Mouse (Mus musculus) limb, embryonic 13.5 days (tissue): ENCODE data around the gene Dach1. TPM values are rescaled to one million over a fixed set of nuclear protein-coding genes. Genes with fewer than 3 reads are reported as not detected.

Experiments
- ATAC-seq: fragments of 200-750 bp; cut with Nextera tagmentation; 2 replicates; pipeline ENCODE4 v1.8.0; 2017; ENCODE audit warnings: low read depth, moderate number of reproducible peaks, moderate TSS enrichment; ENCODE audit not compliant: low FRiP score
- H3K27ac ChIP-seq: fragments of 300-500 bp; sonication (generic); 2 replicates; pipeline ENCODE4 v1.5.1; 2015; ENCODE audit warnings: inconsistent platforms, mild to moderate bottlenecking, moderate library complexity
- H3K27me3 ChIP-seq: fragments of 300-500 bp; sonication (generic); 2 replicates; pipeline ENCODE4 v1.6.1; 2015; ENCODE audit warnings: mild to moderate bottlenecking, inconsistent platforms
- H3K36me3 ChIP-seq: fragments of 300-500 bp; sonication (generic); 2 replicates; pipeline ENCODE4 v1.6.1; 2015; ENCODE audit warnings: inconsistent platforms, mild to moderate bottlenecking, moderate library complexity
- H3K4me1 ChIP-seq: fragments of 300-500 bp; sonication (generic); 2 replicates; pipeline ENCODE4 v1.6.1; 2015; ENCODE audit warnings: inconsistent platforms
- H3K4me2 ChIP-seq: fragments of 300-500 bp; sonication (generic); replicated peaks from 2 replicates; pipeline ENCODE4 v1.6.1; 2015; ENCODE audit warnings: inconsistent platforms, mild to moderate bottlenecking, moderate library complexity
- H3K4me3 ChIP-seq: fragments of 300-500 bp; sonication (generic); 2 replicates; pipeline ENCODE4 v1.5.1; 2015; ENCODE audit warnings: moderate library complexity, mild to moderate bottlenecking, inconsistent platforms
- H3K9ac ChIP-seq: fragments of 300-500 bp; sonication (generic); 2 replicates; pipeline ENCODE4 v1.6.1; 2015; ENCODE audit warnings: mild to moderate bottlenecking, inconsistent platforms
- H3K9me3 ChIP-seq: fragments of 300-500 bp; sonication (generic); 2 replicates; pipeline ENCODE4 v1.6.1; 2016; ENCODE audit warnings: inconsistent platforms
- WGBS: fragments of 180-500 bp; shearing (Covaris S2); methylation state at CpG from one replicate; pipeline ENCODE4 v1.1.7; 2015; 5-methylcytosine and 5-hydroxymethylcytosine counted together
- polyA plus RNA-seq: library from polyadenylated mRNA; unstranded; fragments of >200 nt; fragmentation: Nextera tagmentation; extraction: Ambion mirVana; gene quantifications from 2 replicates; pipeline ENCODE4 v1.2.1, GENCODE M21; 2015

The Dach1 gene
- polyA plus RNA-seq: 10.8 and 11.5 TPM in 2 replicates

- peak; percentile 79 for ATAC-seq
- Histone ChIP-seq H3K36me3 (no peaks in the 10 kb centered on the region), H3K27ac (peak within 1 kb of the TSS; percentile 93), H3K9me3 (no peaks in the 10 kb centered on the region), H3K4me2 (peak within 1 kb of the TSS; percentile 83), H3K4me3 (peak within 1 kb of the TSS; percentile 82), H3K4me1 (peaks cover 21% of the 10 kb centered on the region), H3K9ac (peak within 1 kb of the TSS; percentile 93), H3K27me3 (no peaks in the 10 kb centered on the region)
- WGBS: under 1% methylated on average over 28 of the region's 32 CpGs
Measured at GRCm38 (mm10) chr14:98169421-98170076, at the start of gene Dach1. Dach1 (minus strand) TSS chr14:98169765.

GRCm38 (mm10) chr14:98200089-98200488, 30.5 kb upstream of the Dach1 start:
- Histone ChIP-seq H3K27ac (no peak overlapping the region), H3K4me2 (no peak overlapping the region), H3K4me3 (no peak overlapping the region), H3K9me3 (no peaks in the 10 kb centered on the region), H3K27me3 (no peaks in the 10 kb centered on the region), H3K9ac (no peak overlapping the region), H3K36me3 (no peaks in the 10 kb centered on the region), H3K4me1 (no peaks in the 10 kb centered on the region)
- ATAC-seq: no peak
- 90% methylated on average over 3 of the region's 3 CpGs for WGBS

- H3K4me2 ChIP-seq: 0 out of 2 replicates have a peak overlapping the region, but pooled peaks have one; percentile 10
- ATAC-seq: no peak
- no peak overlapping the region for H3K27ac ChIP-seq
- no peaks in the 10 kb centered on the region for H3K36me3 ChIP-seq
- H3K9ac ChIP-seq: no peak overlapping the region
- WGBS: 0% methylated on average over 1 of the region's 1 CpGs
- no peak overlapping the region for H3K4me3 ChIP-seq
- no peaks in the 10 kb centered on the region for H3K9me3 ChIP-seq
- 0 out of 2 replicates have a peak, but pooled peaks cover 2% of the 10 kb centered on the region for H3K4me1 ChIP-seq
- no peaks in the 10 kb centered on the region for H3K27me3 ChIP-seq
Measured at GRCm38 (mm10) chr14:98181545-98181944, 12.0 kb upstream of the Dach1 start.

- Histone ChIP-seq H3K9me3 (no peaks in the 10 kb centered on the region), H3K9ac (no peak overlapping the region), H3K36me3 (no peaks in the 10 kb centered on the region), H3K27me3 (no peaks in the 10 kb centered on the region), H3K4me2 (no peak overlapping the region), H3K4me3 (no peak overlapping the region), H3K4me1 (peaks cover 15% of the 10 kb centered on the region), H3K27ac (no peak overlapping the region)
- ATAC-seq: no peak
- 28% methylated on average over 2 of the region's 2 CpGs for WGBS
Measured at GRCm38 (mm10) chr14:98173831-98174230, 4.3 kb upstream of the Dach1 start.

- 7% methylated on average over 5 of the region's 5 CpGs for WGBS
- H3K36me3 ChIP-seq: no peaks in the 10 kb centered on the region
- H3K4me2 ChIP-seq: peak overlapping the region; percentile 42
- no peak overlapping the region for H3K9ac ChIP-seq
- no peaks in the 10 kb centered on the region for H3K9me3 ChIP-seq
- no peak overlapping the region for H3K4me3 ChIP-seq
- no peak overlapping the region for H3K27ac ChIP-seq
- no peak for ATAC-seq
- no peaks in the 10 kb centered on the region for H3K27me3 ChIP-seq
- peaks cover 15% of the 10 kb centered on the region for H3K4me1 ChIP-seq
Measured at GRCm38 (mm10) chr14:98172394-98172905, 2.9 kb upstream of the Dach1 start.

GRCm38 (mm10) chr14:98171861-98172260, 2.3 kb upstream of the Dach1 start:
- WGBS: 15% methylated on average over 5 of the region's 5 CpGs
- H3K4me3 ChIP-seq: no peak overlapping the region
- peak overlapping the region; percentile 46 for H3K4me2 ChIP-seq

GRCm38 (mm10) chr14:98168908-98169401, 610 bp downstream of the Dach1 start:
- H3K9ac ChIP-seq: peak overlapping the region; percentile 93
- H3K4me2 ChIP-seq: peak overlapping the region; percentile 83
- peaks cover 21% of the 10 kb centered on the region for H3K4me1 ChIP-seq
- H3K27me3 ChIP-seq: no peaks in the 10 kb centered on the region
- H3K36me3 ChIP-seq: no peaks in the 10 kb centered on the region
- H3K9me3 ChIP-seq: no peaks in the 10 kb centered on the region
- ATAC-seq: peak; percentile 12; the same call in 1 of the 2 replicates
- peak overlapping the region; percentile 82 for H3K4me3 ChIP-seq
- under 1% methylated on average over 45 of the region's 45 CpGs for WGBS
- H3K27ac ChIP-seq: peak overlapping the region; percentile 93

More at GRCm38 (mm10) chr14:98171861-98172260, 2.3 kb upstream of the Dach1 start:
- H3K27me3 ChIP-seq: no peaks in the 10 kb centered on the region
- H3K4me1 ChIP-seq: peaks cover 17% of the 10 kb centered on the region
- H3K27ac ChIP-seq: no peak overlapping the region
- H3K36me3 ChIP-seq: no peaks in the 10 kb centered on the region
- no peaks in the 10 kb centered on the region for H3K9me3 ChIP-seq
- ATAC-seq: no peak
- H3K9ac ChIP-seq: no peak overlapping the region

GRCm38 (mm10) chr14:98168039-98168907, 1.3 kb downstream of the Dach1 start:
- Histone ChIP-seq H3K9ac (peak overlapping the region; percentile 93), H3K9me3 (no peaks in the 10 kb centered on the region), H3K4me2 (peak overlapping the region; percentile 83), H3K4me1 (peaks cover 21% of the 10 kb centered on the region), H3K27me3 (no peaks in the 10 kb centered on the region), H3K4me3 (peak overlapping the region; percentile 82), H3K27ac (peak overlapping the region; percentile 93), H3K36me3 (no peaks in the 10 kb centered on the region)
- 0% methylated on average over 47 of the region's 48 CpGs for WGBS
- ATAC-seq: peak; percentile 42

- Histone ChIP-seq H3K36me3 (no peaks in the 10 kb centered on the region), H3K9me3 (no peaks in the 10 kb centered on the region), H3K4me1 (peaks cover 17% of the 10 kb centered on the region), H3K27me3 (no peaks in the 10 kb centered on the region), H3K27ac (peak overlapping the region; percentile 93), H3K4me2 (peak overlapping the region; percentile 83), H3K9ac (peak overlapping the region; percentile 93), H3K4me3 (peak overlapping the region; percentile 82)
- peak; percentile 50 for ATAC-seq
- under 1% methylated on average over 33 of the region's 33 CpGs for WGBS
Measured at GRCm38 (mm10) chr14:98167186-98168038, 2.2 kb downstream of the Dach1 start.

- Histone ChIP-seq H3K4me1 (peaks cover 8% of the 10 kb centered on the region; the same call in 1 of the 2 replicates), H3K27ac (peak overlapping the region; percentile 39; the same call in 1 of the 2 replicates)
Measured at GRCm38 (mm10) chr14:98166318-98166976, 3.1 kb downstream of the Dach1 start.

GRCm38 (mm10) chr14:98156753-98157152, 12.8 kb downstream of the Dach1 start:
- 74% methylated on average over 7 of the region's 7 CpGs for WGBS
- ATAC-seq: no peak

More at GRCm38 (mm10) chr14:98166318-98166976, 3.1 kb downstream of the Dach1 start:
- Histone ChIP-seq H3K36me3 (no peaks in the 10 kb centered on the region), H3K4me2 (peak overlapping the region; percentile 83), H3K9me3 (no peaks in the 10 kb centered on the region), H3K9ac (peak overlapping the region; percentile 93), H3K27me3 (no peaks in the 10 kb centered on the region), H3K4me3 (peak overlapping the region; percentile 82)
- WGBS: 60% methylated on average over 10 of the region's 10 CpGs
- ATAC-seq: no peak

More at GRCm38 (mm10) chr14:98156753-98157152, 12.8 kb downstream of the Dach1 start:
- H3K36me3 ChIP-seq: no peaks in the 10 kb centered on the region
- no peak overlapping the region for H3K27ac ChIP-seq
- no peak overlapping the region for H3K9ac ChIP-seq
- H3K4me3 ChIP-seq: no peak overlapping the region
- no peaks in the 10 kb centered on the region for H3K4me1 ChIP-seq
- H3K27me3 ChIP-seq: no peaks in the 10 kb centered on the region
- no peak overlapping the region for H3K4me2 ChIP-seq
- H3K9me3 ChIP-seq: no peaks in the 10 kb centered on the region
